Mouse (Mus musculus) gastrocnemius, adult 2 months (tissue): ENCODE results near the gene Hamp. TPM values are rescaled to one million over a fixed set of nuclear protein-coding genes. Genes with fewer than 3 reads are reported as not detected.

ENCODE experiments used
- DNase-seq: peaks from one replicate; pipeline ENCODE4 v3.0.0; 2022
- H3K27ac ChIP-seq: fragments of 200-600 bp; 2 replicates; pipeline ENCODE4 v1.8.1; 2022; ENCODE audit warnings: mild to moderate bottlenecking
- H3K4me3 ChIP-seq: fragments of 200-600 bp; 2 replicates; pipeline ENCODE4 v1.8.1; 2022; ENCODE audit warnings: mild to moderate bottlenecking, moderate library complexity
- CTCF ChIP-seq: fragments of 200-600 bp; IDR thresholded peaks from 2 replicates; pipeline ENCODE4 v1.8.1; 2022; ENCODE audit warnings: antibody characterized with exemption, mild to moderate bottlenecking, moderate library complexity
- intact Hi-C: fragments of 180-260 bp; cut with DNase I; formaldehyde crosslinking; loops from one replicate; pipeline ENCODE4 v1.15.1; 2025
- total RNA-seq, 2 experiments: library from RNA; stranded (reverse); gene quantifications; 2 replicates each; pipeline ENCODE4 v1.2.3; 2021

The Hamp gene
- total RNA-seq, 2 experiments from 2014 or later: not detected

DNA sequence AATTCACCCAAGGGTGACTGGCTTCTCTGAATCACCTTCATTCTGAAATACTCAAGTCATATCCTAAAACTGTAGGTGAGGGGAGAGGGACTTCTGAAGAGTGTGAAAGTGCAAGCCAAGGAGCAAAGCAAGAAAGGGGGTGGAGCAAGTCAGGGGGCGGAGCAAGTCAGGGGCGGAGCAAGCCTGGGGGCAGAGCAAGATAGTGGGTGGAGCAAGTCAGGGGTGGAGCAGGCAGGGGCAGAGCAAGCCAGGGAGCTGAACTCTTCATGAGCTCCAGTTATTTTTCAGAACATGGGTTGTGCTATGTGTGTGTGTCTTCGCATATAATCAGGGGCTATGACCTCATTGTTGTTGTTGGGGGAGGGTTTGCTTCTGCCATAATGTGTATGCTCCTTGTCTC, 23.6 kb downstream of the Hamp start:
- Histone ChIP-seq H3K4me3 (no peak overlapping the region), H3K27ac (no peak overlapping the region)
- DNase-seq: no peak
- intact Hi-C loops: no loop called here
- no peak for TF ChIP-seq CTCF

DNA sequence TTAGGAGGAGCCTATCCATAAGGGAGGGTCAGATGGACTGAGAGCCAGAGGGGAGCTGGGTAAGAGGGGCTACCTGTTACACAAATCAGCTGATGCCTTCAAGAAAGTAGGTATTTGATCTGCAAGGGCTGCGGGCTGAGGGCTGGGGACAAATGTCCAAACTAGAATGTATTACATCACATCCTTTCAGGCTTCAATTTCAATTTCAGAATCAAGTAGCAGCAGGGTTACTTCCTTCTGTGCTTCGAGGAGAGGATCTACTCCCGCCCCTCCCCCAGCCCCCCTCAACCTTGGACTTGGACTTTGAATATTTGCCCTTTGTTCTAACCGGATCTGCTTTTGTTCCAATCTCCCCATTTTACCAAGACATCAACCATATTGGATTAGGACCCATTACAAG, 26.6 kb downstream of the Hamp start:
- no peak for DNase-seq
- intact Hi-C loops: no loop called here
- no peak for TF ChIP-seq CTCF
- no peak overlapping the region for H3K4me3 ChIP-seq
- H3K27ac ChIP-seq: no peak overlapping the region

DNA sequence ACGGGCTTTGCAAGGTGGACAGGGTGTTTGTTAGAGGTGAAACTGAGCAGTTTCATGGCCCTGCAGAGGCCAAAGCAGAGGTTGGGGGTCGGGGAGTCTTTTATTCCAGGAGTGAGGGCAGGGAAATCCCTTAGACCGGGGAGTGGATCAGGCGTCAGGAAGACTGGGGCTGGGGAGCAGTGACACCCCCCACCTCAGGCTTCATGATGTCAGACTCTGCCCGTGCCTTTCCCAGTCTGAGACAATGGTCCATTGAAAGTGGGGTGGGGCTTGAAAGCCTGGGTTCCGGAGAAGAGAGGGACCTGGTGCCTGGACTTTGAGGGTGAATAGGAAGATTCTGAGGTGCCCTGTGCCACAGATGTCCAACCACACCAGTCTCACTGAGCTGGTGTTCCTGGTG, 27.1 kb downstream of the Hamp start:
- no peak overlapping the region for H3K27ac ChIP-seq
- TF ChIP-seq CTCF: no peak
- DNase-seq: no peak
- H3K4me3 ChIP-seq: no peak overlapping the region
- intact Hi-C loops: no loop called here

DNA sequence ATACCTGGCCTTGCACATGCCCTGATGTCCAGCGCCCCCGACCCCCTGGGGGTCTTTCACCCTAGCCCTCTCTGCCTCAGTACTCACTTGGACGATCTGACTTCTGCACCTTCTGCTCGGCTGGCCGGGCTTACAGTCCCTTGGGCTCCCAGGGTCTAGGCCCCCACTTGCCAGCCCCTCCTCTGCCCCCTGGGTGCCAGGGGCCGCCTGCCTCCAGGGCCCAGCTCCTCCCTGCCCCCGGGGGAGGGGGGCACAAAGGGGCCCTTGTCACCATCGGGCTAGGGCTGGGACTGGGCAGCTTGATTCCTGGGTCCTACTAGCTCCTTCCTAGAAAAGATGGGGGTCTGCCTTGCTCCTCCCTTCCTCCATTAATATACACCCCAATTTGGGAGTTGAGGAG, 29.1 kb downstream of the Hamp start, which contains the start of gene Mag:
Gene Mag (minus strand): TSS at position 142 of the 400 bp plus-strand sequence.
- no peak for DNase-seq
- intact Hi-C loops: no loop called here
- TF ChIP-seq CTCF: no peak
- Histone ChIP-seq H3K27ac (no peak within 1 kb of the TSS), H3K4me3 (peak within 1 kb of the TSS; percentile 4; the same call in 1 of the 2 replicates)

DNA sequence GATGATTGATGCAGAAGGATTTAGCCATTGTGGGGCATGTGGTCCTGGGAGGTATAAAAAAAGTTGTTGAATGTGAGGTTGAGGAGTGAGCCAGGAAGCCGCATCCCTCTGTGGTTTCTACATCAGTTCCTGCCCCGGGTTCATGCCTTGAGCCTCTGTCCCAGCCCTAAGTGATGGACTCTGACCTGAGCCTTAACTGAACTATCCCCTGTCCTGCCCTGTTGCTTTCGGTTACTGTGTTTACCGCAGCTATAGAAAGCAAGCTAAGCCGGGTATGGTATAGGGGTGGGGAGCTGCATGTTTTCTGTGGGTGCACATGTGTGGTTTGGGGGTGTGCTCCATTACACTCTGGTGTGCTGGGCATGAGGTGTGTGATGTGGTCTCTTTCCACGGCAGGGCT, 34.1 kb downstream of the Hamp start:
- intact Hi-C loops: no loop called here

DNA sequence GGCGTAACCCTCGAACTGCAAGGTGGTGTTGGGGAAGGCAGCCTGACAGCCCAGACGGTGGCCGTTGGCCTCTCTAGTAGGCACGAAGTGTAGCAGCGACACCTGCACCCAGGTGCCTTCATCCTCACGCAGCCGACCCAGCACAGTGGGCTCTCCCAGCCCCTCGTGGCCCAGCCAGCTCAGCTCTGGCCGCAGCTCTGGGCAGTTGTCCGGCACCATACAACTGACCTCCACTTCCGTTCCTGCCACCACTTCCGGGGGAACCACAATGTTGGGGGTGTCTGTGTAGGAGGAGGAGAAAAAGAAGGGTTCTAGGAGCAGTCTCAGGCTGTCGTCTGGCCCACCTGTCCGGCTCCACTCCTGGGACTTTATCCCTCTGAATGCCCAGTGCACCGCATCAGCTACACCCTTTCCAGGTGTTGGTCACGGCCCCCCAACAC, 34.8 kb downstream of the Hamp start:
- intact Hi-C loops: no loop called here
- no peak for DNase-seq
- peak overlapping the region; percentile 45 for H3K4me3 ChIP-seq
- H3K27ac ChIP-seq: no peak overlapping the region
- TF ChIP-seq CTCF: no peak

More for the DNA sequence above, 34.1 kb downstream of the Hamp start:
- H3K27ac ChIP-seq: no peak overlapping the region
- TF ChIP-seq CTCF: no peak
- no peak for DNase-seq
- H3K4me3 ChIP-seq: no peak overlapping the region

DNA sequence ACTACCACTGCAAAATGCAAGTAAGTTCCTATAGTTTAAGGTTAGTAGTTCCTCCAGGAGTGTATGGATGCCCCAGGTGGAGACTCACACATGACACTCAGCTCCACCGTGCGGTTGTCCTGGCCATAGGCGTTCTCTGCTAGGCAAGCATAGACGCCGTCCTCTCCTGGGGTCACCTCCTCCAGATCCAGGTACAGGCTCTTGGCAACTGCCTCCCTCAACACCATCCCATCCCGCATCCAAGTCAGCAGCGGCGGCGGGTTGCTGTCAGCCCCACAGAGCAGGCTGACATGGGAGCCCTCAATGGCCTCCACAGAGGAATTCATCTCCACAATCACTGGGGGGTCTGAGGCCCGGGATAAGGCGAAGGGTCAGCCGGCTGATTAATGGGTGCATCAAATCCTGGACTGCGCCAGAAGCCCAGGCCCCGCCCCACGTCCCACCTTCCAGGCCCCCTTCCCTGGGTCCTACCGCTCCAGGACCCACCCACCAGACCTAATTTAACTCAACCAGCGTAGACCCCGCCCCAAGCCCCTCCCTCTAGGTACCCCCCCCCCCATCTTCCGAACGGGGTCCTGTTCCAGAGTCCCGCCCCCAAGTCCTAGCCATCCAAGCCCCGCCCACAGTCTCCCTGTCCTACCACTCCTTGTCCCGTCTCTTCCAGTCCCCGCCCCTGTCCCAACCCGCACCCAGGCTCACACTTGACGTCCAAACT, 35.4 kb downstream of the Hamp start:
- no peak for TF ChIP-seq CTCF
- intact Hi-C loops: no loop called here
- peak overlapping the region; percentile 45 for H3K4me3 ChIP-seq
- no peak for DNase-seq
- no peak overlapping the region for H3K27ac ChIP-seq

DNA sequence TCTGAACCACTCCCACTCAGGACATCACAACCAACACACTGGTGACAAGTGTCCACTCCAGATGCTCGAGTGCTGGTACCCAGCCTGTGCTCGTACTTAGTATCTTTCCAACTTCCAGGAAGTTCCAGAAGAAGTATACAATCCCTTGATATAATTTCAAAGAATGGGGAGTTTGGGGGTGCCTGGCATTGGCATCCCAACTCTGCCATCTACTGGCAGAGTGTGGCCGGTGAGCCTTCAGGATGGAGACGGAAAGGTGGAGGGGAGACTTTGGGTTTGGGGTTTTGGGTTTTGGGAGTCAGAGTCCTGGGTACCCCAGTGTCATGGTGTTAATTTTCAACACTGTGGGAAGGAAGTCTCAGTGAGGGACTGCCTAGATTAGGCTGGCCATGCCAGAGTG, 39.8 kb downstream of the Hamp start:
- peak; percentile 45 for TF ChIP-seq CTCF
- H3K27ac ChIP-seq: no peak overlapping the region
- DNase-seq: no peak
- intact Hi-C loops: no loop called here
- H3K4me3 ChIP-seq: no peak overlapping the region

DNA sequence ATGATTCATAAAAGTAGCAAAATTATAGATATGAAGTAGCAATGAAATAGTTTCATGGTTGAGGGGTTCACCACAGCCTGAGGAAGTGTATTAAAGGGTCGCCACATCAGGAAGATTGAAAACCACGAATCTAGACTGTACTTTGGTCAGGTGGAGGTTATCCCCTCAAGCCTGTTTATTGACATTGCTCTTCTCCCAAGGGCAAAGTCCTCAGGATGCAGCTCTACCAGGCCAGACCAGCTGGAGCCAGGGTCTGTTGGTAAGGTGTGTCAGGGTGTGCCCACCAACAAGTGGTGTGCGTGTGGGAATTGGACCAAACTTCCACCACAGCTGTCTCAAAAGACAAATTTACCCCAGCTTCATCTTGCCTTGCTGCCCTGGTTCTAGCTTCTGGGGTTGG, 48.6 kb downstream of the Hamp start:
- no peak for TF ChIP-seq CTCF
- no peak overlapping the region for H3K4me3 ChIP-seq
- intact Hi-C loops: no loop called here
- H3K27ac ChIP-seq: no peak overlapping the region
- no peak for DNase-seq

DNA sequence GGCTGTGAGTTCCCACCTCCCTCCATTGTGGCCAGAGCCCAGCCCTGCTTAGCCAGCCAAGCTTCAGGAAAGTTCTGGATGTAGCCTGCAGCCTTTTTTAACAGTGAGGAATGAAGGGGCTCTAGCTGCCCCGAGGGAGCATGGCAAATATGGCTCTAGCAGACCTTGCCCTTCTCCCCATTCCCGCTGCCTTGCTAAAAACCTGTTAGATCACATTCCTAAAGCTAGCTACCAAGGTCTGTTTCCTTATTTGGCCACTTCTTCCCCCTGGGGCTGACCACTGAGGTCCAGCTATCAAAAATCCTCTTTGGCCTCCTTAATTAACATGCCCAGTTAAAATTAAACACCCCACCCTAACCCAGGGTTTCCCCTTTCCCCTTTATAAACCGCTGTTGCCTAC, 51.3 kb downstream of the Hamp start:
- Histone ChIP-seq H3K4me3 (no peak overlapping the region), H3K27ac (no peak overlapping the region)
- TF ChIP-seq CTCF: no peak
- no peak for DNase-seq
- intact Hi-C loops: no loop called here

Other genes starting within 250 kb of the Hamp start
- not detected for gene 2200002J24Rik, start 245.1 kb downstream of the Hamp start, total RNA-seq
- gene Atp4a, start 231.8 kb downstream of the Hamp start, total RNA-seq: under 1 TPM; 0.13 to 0.14 TPM
- 100 to 1,000 TPM; 232 to 255 TPM for gene Tmem147, start 214.5 kb downstream of the Hamp start, total RNA-seq
- not detected for gene Gapdhs, start 200.4 kb downstream of the Hamp start, total RNA-seq
- gene Sbsn, start 192.6 kb downstream of the Hamp start, total RNA-seq: 1 to 10 TPM; 2.8 to 4.7 TPM
- 1 to 10 TPM in 1 of 2 experiments, under 1 TPM in 1; 0.98 to 1.2 TPM for gene Dmkn, start 180.3 kb downstream of the Hamp start, total RNA-seq
- gene Krtdap, start 156.1 kb downstream of the Hamp start, total RNA-seq: under 1 TPM in 1 of 2 experiments, not detected in 1; 0.78 TPM
- under 1 TPM in 1 of 2 experiments, not detected in 1; 0.14 TPM for gene Ffar2, start 120.3 kb downstream of the Hamp start, total RNA-seq
- not detected for gene Ffar3, start 87.9 kb downstream of the Hamp start, total RNA-seq
- gene Ffar1, start 82.5 kb downstream of the Hamp start, total RNA-seq: not detected
- gene Cd22, start 63.7 kb downstream of the Hamp start, total RNA-seq: under 1 TPM in 1 of 2 experiments, not detected in 1; 0.31 TPM
- gene Mag, start 29.2 kb downstream of the Hamp start, total RNA-seq: under 1 TPM; 0.22 to 0.71 TPM
- gene Hamp2, start 19.4 kb downstream of the Hamp start, total RNA-seq: not detected
- 100 to 1,000 TPM in 1 of 2 experiments, 10 to 100 TPM in 1; 85.9 to 102 TPM for gene Usf2, start 12.8 kb upstream of the Hamp start, total RNA-seq
- gene Lsr, start 29.4 kb upstream of the Hamp start, total RNA-seq: under 1 TPM; 0.31 to 0.41 TPM
- not detected for gene Fam187b, start 29.8 kb upstream of the Hamp start, total RNA-seq
- gene Fxyd5, start 98.4 kb upstream of the Hamp start, total RNA-seq: 10 to 100 TPM in 1 of 2 experiments, 1 to 10 TPM in 1; 8.3 to 13.8 TPM
- 1 to 10 TPM; 1.4 to 1.6 TPM for gene Fxyd7, start 107.4 kb upstream of the Hamp start, total RNA-seq
- gene Fxyd1, start 113.2 kb upstream of the Hamp start, total RNA-seq: 1,000 to 10,000 TPM in 1 of 2 experiments, 100 to 1,000 TPM in 1; 944 to 1,010 TPM
- gene Lgi4, start 115.3 kb upstream of the Hamp start, total RNA-seq: 1 to 10 TPM; 2.4 to 3.3 TPM
- 1 to 10 TPM; 1.2 to 1.4 TPM for gene Fxyd3, start 132.7 kb upstream of the Hamp start, total RNA-seq
- 10 to 100 TPM; 14.0 to 15.9 TPM for gene Hpn, start 171.3 kb upstream of the Hamp start, total RNA-seq
- 100 to 1,000 TPM; 748 to 815 TPM for gene Scn1b, start 183.0 kb upstream of the Hamp start, total RNA-seq
- 10 to 100 TPM; 47.2 to 61.7 TPM for gene Gramd1a, start 211.9 kb upstream of the Hamp start, total RNA-seq